Mouse (Mus musculus) cerebellum, adult 11-12 months (tissue): ENCODE measurements at regions not wholly inside any gene's neighbourhood (a gene's known extent, or its start where the extent isn't known, plus 50 kb on each side); places are given as distances from the start of the nearest gene placed in this dataset.
"Not testable (repeated sequence)": the region's sequence is repeated elsewhere in the genome, so short reads cannot be mapped to it uniquely, and the experiment has no call there.

Experiments
- DNase-seq: peaks from one replicate; pipeline ENCODE4 v3.0.0; 2022

GRCm38 (mm10) chr5:64555931-64556330 lies 247.3 kb upstream of the Klf3 start:
- no peak for DNase-seq

GRCm38 (mm10) chr5:64566451-64567390 lies 236.5 kb upstream of the Klf3 start:
- DNase-seq, result no peak

DNA sequence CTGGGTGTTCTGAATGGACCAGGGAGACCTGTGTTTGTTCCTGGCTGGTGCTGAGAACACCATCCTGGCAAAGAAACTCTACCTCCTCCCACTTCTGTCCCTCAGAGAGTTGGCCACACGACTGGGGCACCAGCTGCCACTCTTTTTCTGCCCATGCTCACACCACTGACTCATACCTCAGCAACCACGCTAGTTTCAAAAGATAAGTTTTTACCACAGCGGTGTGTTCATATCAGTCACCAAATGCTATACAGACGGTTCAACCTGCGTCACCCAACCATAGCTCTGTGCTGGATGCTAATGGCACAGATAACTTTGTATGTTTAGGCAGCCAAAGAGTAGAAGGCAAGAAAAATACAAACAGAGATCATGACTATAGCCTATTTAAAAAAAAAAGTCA lies 235.4 kb upstream of the Klf3 start:
- no peak for DNase-seq

DNA sequence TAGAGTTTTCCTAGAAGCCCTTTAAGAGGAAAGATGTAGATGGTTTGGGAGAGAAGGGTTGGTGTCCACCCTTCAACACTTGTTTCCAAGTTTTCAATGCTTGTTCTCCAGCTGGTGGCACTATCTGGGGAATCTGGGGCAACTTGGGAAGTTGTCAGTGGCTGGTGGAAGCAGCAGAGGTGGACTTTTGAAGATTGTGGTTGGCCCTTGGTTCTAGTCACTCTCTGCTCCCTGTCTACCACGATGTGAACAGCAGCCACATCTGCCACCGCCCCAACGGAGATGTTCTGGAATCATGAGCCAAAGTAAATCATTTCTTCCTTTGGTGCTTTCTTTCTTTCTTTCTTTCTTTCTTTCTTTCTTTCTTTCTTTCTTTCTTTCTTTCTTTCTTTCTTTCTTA lies 234.9 kb upstream of the Klf3 start:
- DNase-seq, result no peak

DNA sequence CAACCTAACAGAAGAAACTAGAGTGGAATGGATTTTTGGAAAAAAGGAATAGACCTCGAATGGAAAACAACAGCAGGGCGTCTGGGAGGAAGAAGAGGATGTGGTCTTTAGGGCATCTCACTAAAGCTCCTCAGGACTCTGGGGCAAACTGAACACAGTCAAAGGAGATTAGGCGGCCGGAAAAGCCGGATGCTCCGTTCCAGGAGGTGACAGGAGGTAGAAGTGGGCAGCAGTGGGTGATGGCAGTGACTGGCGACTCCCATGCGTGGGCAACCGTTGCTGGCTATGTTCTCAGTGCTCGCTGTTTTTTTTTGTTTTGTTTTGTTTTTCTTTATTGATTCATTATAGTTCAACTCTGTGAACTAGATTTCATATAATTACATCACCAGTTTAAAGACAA lies 228.8 kb upstream of the Klf3 start:
- DNase-seq, result no peak

DNA sequence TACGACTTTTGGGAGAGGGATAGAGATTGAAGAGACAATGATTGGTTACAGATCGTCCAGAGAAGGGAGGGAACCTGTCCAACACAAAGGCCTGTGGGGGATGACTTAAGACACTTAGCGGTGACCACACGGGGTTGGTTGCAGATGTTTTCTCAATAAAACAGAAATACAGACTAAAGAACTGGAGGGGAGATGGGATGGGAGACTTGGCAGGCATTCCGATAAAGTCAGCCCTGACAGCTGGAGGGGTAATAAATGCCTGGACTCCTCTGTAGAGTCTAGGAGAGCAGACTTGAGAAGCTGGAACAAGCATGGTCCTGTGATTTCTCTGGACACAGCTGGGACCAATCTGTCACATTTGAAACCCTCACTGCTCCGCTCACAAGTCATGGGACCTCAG lies 227.3 kb upstream of the Klf3 start:
- DNase-seq, result no peak

- DNase-seq, result no peak
These were observed 226.5 kb upstream of the Klf3 start for GRCm38 (mm10) chr5:64576426-64577262.

GRCm38 (mm10) chr5:64577424-64577823 lies 225.8 kb upstream of the Klf3 start:
- no peak for DNase-seq

DNA sequence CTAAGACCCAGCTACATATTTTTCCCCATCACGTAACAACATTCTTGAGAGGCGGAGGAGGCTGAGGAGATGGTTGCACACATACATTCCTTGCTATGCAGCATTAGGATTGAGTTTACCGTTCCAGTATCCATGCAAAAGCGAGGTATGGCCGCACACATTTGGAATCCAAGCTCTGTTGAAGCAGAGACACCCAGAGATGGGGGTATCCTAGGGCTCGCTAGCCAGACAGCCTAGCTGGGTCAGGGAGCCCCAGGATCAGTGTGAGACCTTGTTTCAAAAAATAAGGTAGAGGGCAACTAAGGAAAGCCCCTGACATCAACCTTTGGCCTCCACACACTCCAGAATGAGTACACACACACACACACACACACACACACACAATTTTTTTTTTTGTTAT lies 224.7 kb upstream of the Klf3 start:
- no peak for DNase-seq

DNA sequence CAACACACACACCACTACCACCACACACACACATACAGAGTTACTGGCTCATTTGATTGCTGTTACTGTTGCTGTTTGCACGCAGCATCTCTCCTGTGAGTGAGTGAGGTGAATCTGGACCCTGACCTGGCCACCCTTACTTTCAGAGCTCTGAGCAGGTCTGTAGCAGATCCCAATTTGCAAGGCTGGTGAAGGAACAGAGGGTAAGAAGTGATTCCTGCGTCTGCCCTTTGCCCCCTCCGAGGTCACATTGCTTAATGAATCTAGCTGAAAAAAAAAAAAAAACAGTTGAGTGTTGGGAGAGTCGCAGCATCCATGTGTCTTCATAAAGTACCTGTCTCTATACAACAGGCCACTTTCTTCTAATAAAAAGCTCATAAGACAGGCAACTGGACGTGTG lies 224.1 kb upstream of the Klf3 start:
- no peak for DNase-seq

GRCm38 (mm10) chr5:64579494-64580339 lies 223.5 kb upstream of the Klf3 start:
- DNase-seq, result no peak

DNA sequence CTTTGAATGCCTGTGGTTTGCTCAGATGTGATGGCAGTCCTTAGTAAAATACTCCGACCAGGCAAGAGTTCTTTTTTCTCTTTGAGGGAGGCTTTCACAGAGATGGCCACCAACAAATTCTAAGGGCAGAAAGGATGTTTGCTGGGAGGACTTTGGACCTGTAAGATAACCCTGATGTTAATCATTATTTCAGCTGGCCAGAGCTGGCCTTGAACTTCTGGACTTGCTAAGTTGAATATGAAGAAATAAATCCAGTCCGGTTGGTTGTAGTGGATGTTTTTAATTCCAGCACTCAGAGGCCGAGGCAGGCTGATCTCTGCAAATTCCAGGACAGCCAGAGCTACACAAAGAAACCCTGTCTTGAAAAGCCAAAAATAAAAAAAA lies 222.9 kb upstream of the Klf3 start:
- no peak for DNase-seq

DNA sequence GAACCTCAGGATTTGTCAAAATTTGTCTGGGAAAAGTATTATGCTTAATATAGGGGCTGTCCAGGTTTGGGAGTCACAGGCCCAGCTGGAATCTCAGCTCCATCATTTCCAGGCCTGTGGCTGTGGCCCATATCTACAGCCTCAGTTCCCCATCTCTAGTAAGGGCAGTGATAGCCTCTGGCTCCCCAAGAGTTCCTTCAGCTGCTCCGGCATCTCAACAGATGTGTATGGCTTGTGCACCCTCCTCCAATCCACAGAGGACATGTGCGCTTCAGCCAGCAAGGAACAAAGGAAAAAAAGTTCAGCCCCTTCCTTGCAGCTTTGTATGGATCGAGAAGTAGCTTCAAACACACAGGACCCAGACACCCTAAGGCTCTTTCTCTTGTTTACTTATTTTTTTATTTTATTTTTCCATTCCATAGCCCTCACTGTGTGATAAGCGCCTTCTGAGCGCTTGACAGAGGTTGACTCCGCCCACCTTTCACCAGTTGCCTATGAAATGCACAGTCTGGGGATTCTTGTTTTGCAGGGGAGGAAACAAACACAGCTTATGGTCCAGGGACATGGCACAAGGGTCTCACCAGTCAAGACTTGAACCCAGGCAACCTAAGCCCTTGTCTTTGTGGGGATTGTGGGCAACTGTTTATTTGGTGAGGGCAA lies 222.3 kb upstream of the Klf3 start:
- no peak for DNase-seq

DNA sequence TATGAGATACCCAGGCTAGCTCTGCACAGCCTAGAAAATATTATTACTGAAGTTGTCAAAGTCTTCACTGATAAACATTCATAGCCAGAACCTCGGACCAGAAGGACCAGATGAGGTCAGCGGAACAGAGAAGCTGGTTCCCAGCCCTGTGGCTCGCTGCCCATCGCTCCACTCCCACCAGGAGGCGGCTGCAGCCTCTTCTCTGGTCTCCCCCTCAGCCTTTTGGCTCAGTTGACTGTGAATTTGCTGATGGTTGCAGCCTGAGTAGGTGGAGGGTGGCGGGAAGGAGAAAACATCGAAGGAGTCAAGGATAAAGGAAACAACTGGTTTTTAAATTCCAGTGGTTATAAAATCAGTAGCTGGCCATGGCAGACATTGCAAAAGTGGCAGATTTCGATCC lies 221.7 kb upstream of the Klf3 start:
- no peak for DNase-seq

- DNase-seq, result no peak
These were observed 221.2 kb upstream of the Klf3 start for GRCm38 (mm10) chr5:64582031-64582430.

DNA sequence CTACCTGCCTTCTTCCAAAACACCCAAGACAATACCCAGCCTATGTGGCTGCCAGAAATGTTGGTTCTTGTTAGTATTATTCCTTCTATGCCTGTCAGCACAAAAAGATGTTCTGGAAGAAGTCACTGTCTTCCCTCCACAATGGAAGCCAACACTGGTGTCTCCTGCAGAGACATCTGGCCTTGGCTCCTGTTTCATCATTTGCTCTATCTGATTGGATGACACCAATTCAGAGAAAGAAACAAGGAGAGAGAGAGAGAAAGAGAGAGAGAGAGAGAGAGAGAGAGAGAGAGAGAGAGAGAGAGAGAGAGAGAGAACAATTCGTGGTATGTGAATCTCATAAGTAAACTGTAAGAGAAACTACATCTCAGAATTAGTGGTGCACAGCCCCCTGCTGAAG lies 218.9 kb upstream of the Klf3 start:
- no peak for DNase-seq

DNA sequence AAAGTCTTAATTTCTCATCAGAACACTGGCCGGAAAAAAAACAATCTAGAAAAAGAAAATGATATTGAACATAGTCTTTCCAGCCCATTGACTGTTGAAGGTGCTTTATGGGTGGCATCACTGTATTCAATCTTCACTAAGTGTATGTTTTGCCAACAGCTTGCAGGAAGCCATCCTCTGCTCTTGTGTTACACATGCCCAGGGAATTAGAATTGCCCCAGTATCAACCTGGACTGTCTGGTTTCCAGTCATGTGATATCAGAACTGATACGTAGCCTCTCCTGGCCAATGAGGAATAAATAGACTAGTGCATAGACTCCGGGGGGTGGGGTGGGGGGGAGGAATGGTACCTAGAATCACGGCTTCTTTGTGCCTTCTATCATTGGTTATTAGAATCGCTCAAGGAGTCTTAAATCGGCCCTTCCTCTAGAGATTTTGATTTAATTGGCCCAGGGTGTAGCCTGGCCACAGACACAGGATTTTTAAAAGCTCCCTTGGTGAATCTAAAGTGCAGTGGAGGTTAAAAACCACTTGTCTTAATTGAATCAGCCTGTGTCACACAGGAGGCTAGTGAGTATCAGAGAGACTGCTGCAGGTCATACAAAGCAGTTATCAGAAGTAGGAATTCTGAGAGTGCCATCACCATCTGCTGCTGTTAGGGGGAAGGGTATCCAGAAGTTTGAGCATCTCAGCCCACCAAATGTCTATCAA lies 218.0 kb upstream of the Klf3 start:
- no peak for DNase-seq

GRCm38 (mm10) chr5:64586316-64586715 lies 216.9 kb upstream of the Klf3 start:
- DNase-seq, result no peak

DNA sequence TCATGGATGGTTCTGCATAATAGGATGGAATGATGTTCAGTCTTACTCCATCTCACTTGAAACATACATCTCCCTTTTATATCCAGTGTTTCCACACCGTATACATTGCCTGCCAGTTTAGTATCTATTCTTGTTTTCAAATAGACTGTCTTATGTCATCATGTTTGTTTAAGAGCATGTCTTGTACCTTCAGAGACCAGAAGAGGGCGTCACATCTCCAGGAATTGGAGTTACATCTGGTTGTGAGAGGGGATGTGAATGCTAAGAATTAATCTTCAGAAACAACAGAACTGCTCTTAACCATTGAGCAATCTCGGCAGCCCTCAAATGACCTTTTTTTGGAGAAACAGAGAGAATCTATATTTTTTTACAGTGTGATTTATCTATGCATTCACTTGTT lies 216.3 kb upstream of the Klf3 start:
- no peak for DNase-seq

- DNase-seq, result no peak
These were observed 215.1 kb upstream of the Klf3 start for GRCm38 (mm10) chr5:64587895-64588738.

DNA sequence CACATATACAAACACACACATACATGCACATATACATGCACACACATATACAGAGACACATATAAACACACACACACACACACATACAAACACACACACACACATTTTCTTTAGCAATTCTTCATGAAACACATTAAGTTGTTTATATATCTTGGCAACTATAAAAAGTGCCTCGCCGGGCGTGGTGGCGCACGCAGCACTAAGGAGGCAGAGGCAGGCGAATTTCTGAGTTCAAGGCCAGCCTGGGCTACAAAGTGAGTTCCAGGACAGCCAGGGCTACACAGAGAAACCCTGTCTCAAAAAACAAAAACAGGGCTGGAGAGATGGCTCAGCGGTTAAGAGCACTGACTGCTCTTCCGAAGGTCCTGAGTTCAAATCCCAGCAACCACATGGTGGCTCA lies 214.4 kb upstream of the Klf3 start:
- DNase-seq, result not testable (repeated sequence)
